Mouse (Mus musculus): Measurements from ENCODE around the gene Chchd1. TPM values are rescaled to one million over a fixed set of nuclear protein-coding genes. Genes with fewer than 3 reads are reported as not detected.
A peak's percentile ranks its signal among the peaks of the same experiment; 100 is the strongest.
"Not testable (repeated sequence)": the region's sequence is repeated elsewhere in the genome, so short reads cannot be mapped to it uniquely, and the experiment has no call there.

The Chchd1 gene
- polyA plus RNA-seq, 1 experiment from 2014 or later, result 268 TPM

- no peak overlapping the region for H3K27ac ChIP-seq
- no peak overlapping the region for H3K4me3 ChIP-seq (replicated peaks)
- H3K4me2 ChIP-seq, result no peak overlapping the region
- ATAC-seq (ENCODE audit: low FRiP score), result no peak
- H3K36me3 ChIP-seq (replicated peaks), result peaks cover 61% of the 10 kb centered on the region
- 94% methylated on average over 10 of the region's 10 CpGs for WGBS
- H3K27me3 ChIP-seq, result no peaks in the 10 kb centered on the region
- H3K9me3 ChIP-seq, result no peaks in the 10 kb centered on the region
- H3K9ac ChIP-seq, result no peak overlapping the region
- H3K4me1 ChIP-seq, result peaks cover 36% of the 10 kb centered on the region
Observed at GRCm38 (mm10) chr14:20693589-20694101, 9.2 kb upstream of the Chchd1 start.

GRCm38 (mm10) chr14:20694185-20694883 is 8.5 kb upstream of the Chchd1 start:
- Histone ChIP-seq H3K4me3 (replicated peaks) (peak overlapping the region; percentile 81), H3K9me3 (no peaks in the 10 kb centered on the region), H3K4me2 (peak overlapping the region; percentile 68), H3K4me1 (peaks cover 42% of the 10 kb centered on the region), H3K27ac (peak overlapping the region; percentile 96), H3K36me3 (replicated peaks) (peaks cover 57% of the 10 kb centered on the region), H3K27me3 (no peaks in the 10 kb centered on the region), H3K9ac (peak overlapping the region; percentile 85)
- 50% methylated on average over 13 of the region's 13 CpGs for WGBS
- ATAC-seq (ENCODE audit: low FRiP score), result peak; percentile 58

GRCm38 (mm10) chr14:20694884-20695760 is 7.7 kb upstream of the Chchd1 start, which contains the start of gene Fut11:
TSS of gene Fut11 (plus strand) at chr14:20694968.
- Histone ChIP-seq H3K27ac (peak within 1 kb of the TSS; percentile 96), H3K9me3 (no peaks in the 10 kb centered on the region), H3K4me3 (replicated peaks) (peak within 1 kb of the TSS; percentile 81), H3K36me3 (replicated peaks) (peaks cover 49% of the 10 kb centered on the region), H3K27me3 (no peaks in the 10 kb centered on the region), H3K9ac (peak within 1 kb of the TSS; percentile 85), H3K4me1 (peaks cover 47% of the 10 kb centered on the region), H3K4me2 (peak within 1 kb of the TSS; percentile 68)
- peak; percentile 92 for ATAC-seq (ENCODE audit: low FRiP score)
- under 1% methylated on average over 111 of the region's 111 CpGs for whole genome bisulfite sequencing

- Histone ChIP-seq H3K36me3 (replicated peaks) (peaks cover 42% of the 10 kb centered on the region), H3K4me1 (peaks cover 53% of the 10 kb centered on the region), H3K4me2 (peak overlapping the region; percentile 68), H3K4me3 (replicated peaks) (peak overlapping the region; percentile 81), H3K27me3 (no peaks in the 10 kb centered on the region), H3K27ac (peak overlapping the region; percentile 96), H3K9me3 (no peaks in the 10 kb centered on the region), H3K9ac (peak overlapping the region; percentile 85)
- WGBS, result 17% methylated on average over 27 of the region's 27 CpGs
- no peak for ATAC-seq (ENCODE audit: low FRiP score)
Observed at GRCm38 (mm10) chr14:20695761-20696520, 6.9 kb upstream of the Chchd1 start.

GRCm38 (mm10) chr14:20696986-20697385 is 5.8 kb upstream of the Chchd1 start:
- Histone ChIP-seq H3K4me3 (replicated peaks) (peak overlapping the region; percentile 81), H3K9ac (peak overlapping the region; percentile 85), H3K27me3 (no peaks in the 10 kb centered on the region), H3K9me3 (no peaks in the 10 kb centered on the region), H3K27ac (peak overlapping the region; percentile 9; the same call in 1 of the 2 replicates), H3K36me3 (replicated peaks) (peaks cover 31% of the 10 kb centered on the region), H3K4me1 (peaks cover 62% of the 10 kb centered on the region), H3K4me2 (peak overlapping the region; percentile 68)
- WGBS, result 6% methylated on average over 1 of the region's 1 CpGs
- no peak for ATAC-seq (ENCODE audit: low FRiP score)

GRCm38 (mm10) chr14:20698515-20698914 is 4.3 kb upstream of the Chchd1 start:
- H3K4me1 ChIP-seq, result peaks cover 65% of the 10 kb centered on the region
- no peak for ATAC-seq (ENCODE audit: low FRiP score)
- WGBS, result 92% methylated on average over 2 of the region's 2 CpGs
- H3K4me2 ChIP-seq, result 0 out of 2 replicates have a peak overlapping the region, but pooled peaks have one; percentile 68
- H3K27ac ChIP-seq, result no peak overlapping the region
- no peaks in the 10 kb centered on the region for H3K27me3 ChIP-seq
- H3K36me3 ChIP-seq (replicated peaks), result peaks cover 16% of the 10 kb centered on the region
- no peak overlapping the region for H3K4me3 ChIP-seq (replicated peaks)
- no peaks in the 10 kb centered on the region for H3K9me3 ChIP-seq
- no peak overlapping the region for H3K9ac ChIP-seq

GRCm38 (mm10) chr14:20700362-20700761 is 2.4 kb upstream of the Chchd1 start:
- H3K36me3 ChIP-seq (replicated peaks), result peaks cover 21% of the 10 kb centered on the region
- no peak overlapping the region for H3K4me3 ChIP-seq (replicated peaks)
- WGBS, result 91% methylated on average over 3 of the region's 3 CpGs
- no peaks in the 10 kb centered on the region for H3K27me3 ChIP-seq
- H3K9me3 ChIP-seq, result no peaks in the 10 kb centered on the region
- peaks cover 64% of the 10 kb centered on the region for H3K4me1 ChIP-seq
- no peak overlapping the region for H3K9ac ChIP-seq
- no peak for ATAC-seq (ENCODE audit: low FRiP score)
- H3K27ac ChIP-seq, result no peak overlapping the region
- no peak overlapping the region; the same call in 1 of the 2 replicates for H3K4me2 ChIP-seq

- Histone ChIP-seq H3K36me3 (replicated peaks) (peaks cover 24% of the 10 kb centered on the region), H3K27ac (no peak overlapping the region), H3K4me2 (peak overlapping the region; percentile 70), H3K9ac (peak overlapping the region; percentile 83; the same call in 1 of the 2 replicates), H3K4me3 (replicated peaks) (peak overlapping the region; percentile 80), H3K27me3 (no peaks in the 10 kb centered on the region), H3K4me1 (peaks cover 53% of the 10 kb centered on the region), H3K9me3 (no peaks in the 10 kb centered on the region)
- no peak for ATAC-seq (ENCODE audit: low FRiP score)
- WGBS, result 90% methylated on average over 8 of the region's 8 CpGs
Observed at GRCm38 (mm10) chr14:20701554-20701953, 1.3 kb upstream of the Chchd1 start.

- Histone ChIP-seq H3K4me3 (replicated peaks) (peak overlapping the region; percentile 80), H3K27ac (peak overlapping the region; percentile 93)
Observed at GRCm38 (mm10) chr14:20702096-20702740, 588 bp upstream of the Chchd1 start.

GRCm38 (mm10) chr14:20703461-20703860 is 655 bp downstream of the Chchd1 start:
- not testable (repeated sequence) for ATAC-seq (ENCODE audit: low FRiP score); H3K9me3 ChIP-seq; H3K27me3 ChIP-seq
- Histone ChIP-seq H3K4me2 (peak overlapping the region; percentile 70), H3K4me3 (replicated peaks) (peak overlapping the region; percentile 80), H3K9ac (peak overlapping the region; percentile 83), H3K27ac (peak overlapping the region; percentile 93), H3K36me3 (replicated peaks) (peaks cover 19% of the 10 kb centered on the region), H3K4me1 (peaks cover 39% of the 10 kb centered on the region)
- WGBS, result 13% methylated on average over 8 of the region's 8 CpGs

More at GRCm38 (mm10) chr14:20702096-20702740, 588 bp upstream of the Chchd1 start:
- H3K4me1 ChIP-seq, result peaks cover 47% of the 10 kb centered on the region
- H3K9ac ChIP-seq, result peak overlapping the region; percentile 83
- no peaks in the 10 kb centered on the region for H3K27me3 ChIP-seq
- WGBS, result 17% methylated on average over 15 of the region's 15 CpGs
- H3K4me2 ChIP-seq, result peak overlapping the region; percentile 70
- ATAC-seq (ENCODE audit: low FRiP score), result peak; percentile 3; the same call in 1 of the 2 replicates
- peaks cover 24% of the 10 kb centered on the region for H3K36me3 ChIP-seq (replicated peaks)
- H3K9me3 ChIP-seq, result no peaks in the 10 kb centered on the region

Data from forebrain, embryonic 12.5 days (tissue).